Mouse (Mus musculus) forebrain, postnatal 0 days (tissue): Measurements from ENCODE around the gene Grhpr. TPM values are rescaled to one million over a fixed set of nuclear protein-coding genes. Genes with fewer than 3 reads are reported as not detected.
"Not testable (repeated sequence)": the region's sequence is repeated elsewhere in the genome, so short reads cannot be mapped to it uniquely, and the experiment has no call there.

ENCODE experiments used
- ATAC-seq: fragments of 200-750 bp; cut with Nextera tagmentation; 2 replicates; pipeline ENCODE4 v1.8.0; 2017; ENCODE audit warnings: mild to moderate bottlenecking, moderate library complexity
- DNase-seq: peaks from one replicate; pipeline ENCODE4 v3.0.0-alpha.2; 2015
- H3K27ac ChIP-seq: fragments of 300-500 bp; sonication (generic); 2 replicates; pipeline ENCODE4 v1.5.1; 2014; ENCODE audit warnings: low read depth, mild to moderate bottlenecking, antibody characterized with exemption, low read length, moderate library complexity, mixed read lengths
- H3K27me3 ChIP-seq: fragments of 300-500 bp; sonication (generic); 2 replicates; pipeline ENCODE4 v1.6.1; 2014; ENCODE audit warnings: mild to moderate bottlenecking, low read length, mixed read lengths; ENCODE audit not compliant: insufficient read depth
- H3K36me3 ChIP-seq: fragments of 300-500 bp; sonication (generic); 2 replicates; pipeline ENCODE4 v1.6.1; 2014; ENCODE audit warnings: mild to moderate bottlenecking, moderate library complexity; ENCODE audit not compliant: insufficient read depth
- H3K4me1 ChIP-seq: fragments of 300-500 bp; sonication (generic); 2 replicates; pipeline ENCODE4 v1.6.1; 2014; ENCODE audit warnings: antibody characterized with exemption; ENCODE audit not compliant: insufficient read depth
- H3K4me2 ChIP-seq: fragments of 300-500 bp; sonication (generic); 2 replicates; pipeline ENCODE4 v1.6.1; 2014; ENCODE audit warnings: low read depth, mild to moderate bottlenecking, moderate library complexity
- H3K4me3 ChIP-seq: fragments of 300-500 bp; sonication (generic); 2 replicates; pipeline ENCODE4 v1.5.1; 2014; ENCODE audit warnings: low read depth, low read length, mixed read lengths
- H3K9ac ChIP-seq: fragments of 300-500 bp; sonication (generic); 2 replicates; pipeline ENCODE4 v1.6.1; 2014; ENCODE audit warnings: mild to moderate bottlenecking
- H3K9me3 ChIP-seq: fragments of 300-500 bp; sonication (generic); 2 replicates; pipeline ENCODE4 v1.6.1; 2016; ENCODE audit warnings: low read length
- CTCF ChIP-seq: sonication (generic); IDR thresholded peaks from 2 replicates; pipeline ENCODE4 v1.5.1; 2016; ENCODE audit warnings: antibody characterized with exemption, control low read depth, low read depth
- WGBS: fragments of 180-500 bp; shearing (Covaris S2); extraction: QIAGEN DNeasy Blood & Tissue Kit; methylation state at CpG from one replicate; pipeline ENCODE4 v1.1.7; 2014; 5-methylcytosine and 5-hydroxymethylcytosine counted together
- polyA plus RNA-seq: library from polyadenylated mRNA; unstranded; fragments of >200 nt; fragmentation: Nextera tagmentation; extraction: Ambion mirVana; gene quantifications from 2 replicates; pipeline ENCODE4 v1.2.1, GENCODE M21; 2015
- total RNA-seq: library from RNA; depleted of rRNA; stranded (reverse); fragments of >200 nt; gene quantifications from 2 replicates; pipeline ENCODE4 v1.2.3, GENCODE M21; 2014; rRNA removed

Gene Grhpr
- total and polyA plus RNA-seq, 2 experiments from 2014 or later: 18.2 to 25.6 TPM

DNA sequence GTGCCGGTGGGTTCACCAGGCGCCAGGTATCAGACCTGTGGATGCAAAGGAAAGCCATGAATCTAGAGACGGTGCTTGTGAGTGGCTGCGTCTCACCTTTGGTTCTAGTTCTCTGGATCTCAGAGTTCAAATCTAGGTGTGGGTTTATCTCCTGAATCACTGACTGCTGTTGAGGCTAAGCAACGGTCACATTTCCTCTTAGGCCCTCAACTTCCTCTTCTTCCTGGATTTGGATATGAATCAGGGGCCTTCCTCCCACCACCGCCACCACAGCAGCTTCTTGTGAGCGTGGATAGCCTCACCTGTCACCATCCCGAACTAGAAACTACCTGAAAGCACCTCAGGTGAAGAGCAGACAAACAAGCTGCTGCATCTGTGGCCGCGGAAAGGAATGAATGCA, 54.9 kb downstream of the Grhpr start:
- no peak for DNase-seq
- Histone ChIP-seq H3K4me3 (no peak overlapping the region), H3K4me2 (no peak overlapping the region), H3K27me3 (no peaks in the 10 kb centered on the region), H3K4me1 (no peaks in the 10 kb centered on the region), H3K9me3 (no peaks in the 10 kb centered on the region), H3K9ac (no peak overlapping the region), H3K36me3 (peaks cover 75% of the 10 kb centered on the region), H3K27ac (no peak overlapping the region)
- no peak for ATAC-seq
- no peak for TF ChIP-seq CTCF
- 93% methylated on average over 10 of the region's 10 CpGs for WGBS

DNA sequence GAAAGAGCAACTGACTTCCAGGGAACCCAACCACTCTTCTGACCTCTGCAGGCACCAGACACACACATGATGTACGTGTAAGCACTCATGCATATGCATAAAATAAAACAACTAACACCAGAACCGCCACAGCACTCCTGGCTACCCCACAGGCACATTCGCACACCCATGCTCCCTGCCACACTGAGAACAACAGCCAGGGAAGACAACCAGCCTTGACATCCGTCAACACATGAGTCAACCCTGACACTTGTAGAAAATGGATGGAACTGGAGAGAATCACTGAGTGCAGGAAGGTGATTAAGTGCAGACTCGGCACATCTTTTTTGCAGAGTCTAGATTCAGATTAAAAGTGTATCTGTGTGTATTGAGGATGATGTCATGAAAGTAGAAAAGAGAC, 55.4 kb downstream of the Grhpr start:
- Histone ChIP-seq H3K27me3 (no peaks in the 10 kb centered on the region), H3K9ac (no peak overlapping the region), H3K36me3 (peaks cover 76% of the 10 kb centered on the region), H3K4me3 (no peak overlapping the region), H3K9me3 (no peaks in the 10 kb centered on the region), H3K27ac (no peak overlapping the region), H3K4me2 (no peak overlapping the region), H3K4me1 (no peaks in the 10 kb centered on the region)
- WGBS: 75% methylated on average over 5 of the region's 5 CpGs
- ATAC-seq (no peak), DNase-seq (no peak)
- TF ChIP-seq CTCF: no peak

GRCm38 (mm10) chr4:45037455-45038410, 56.5 kb downstream of the Grhpr start:
- Histone ChIP-seq H3K9me3 (no peaks in the 10 kb centered on the region), H3K27ac (no peak overlapping the region), H3K4me1 (no peaks in the 10 kb centered on the region), H3K4me3 (no peak overlapping the region), H3K4me2 (no peak overlapping the region), H3K36me3 (peaks cover 67% of the 10 kb centered on the region), H3K27me3 (no peaks in the 10 kb centered on the region), H3K9ac (no peak overlapping the region)
- WGBS: 90% methylated on average over 13 of the region's 13 CpGs
- DNase-seq: no peak
- TF ChIP-seq CTCF: no peak
- no peak for ATAC-seq

- H3K27me3 ChIP-seq, H3K27ac ChIP-seq, H3K9me3 ChIP-seq, H3K9ac ChIP-seq, H3K4me1 ChIP-seq, H3K4me3 ChIP-seq, DNase-seq, H3K4me2 ChIP-seq, ATAC-seq: not testable (repeated sequence)
- peaks cover 64% of the 10 kb centered on the region for H3K36me3 ChIP-seq
- WGBS: 60% methylated on average over 8 of the region's 8 CpGs
- TF ChIP-seq CTCF: peak; percentile 11; the same call in 1 of the 2 replicates
Observed at GRCm38 (mm10) chr4:45038879-45039278, 57.7 kb downstream of the Grhpr start.

- not testable (repeated sequence) for H3K9me3 ChIP-seq, H3K4me1 ChIP-seq, H3K4me3 ChIP-seq, H3K27ac ChIP-seq, H3K9ac ChIP-seq, H3K4me2 ChIP-seq, ATAC-seq, H3K27me3 ChIP-seq, DNase-seq
- 92% methylated on average over 7 of the region's 7 CpGs for WGBS
- peaks cover 64% of the 10 kb centered on the region for H3K36me3 ChIP-seq
Observed at GRCm38 (mm10) chr4:45039546-45039945, 58.4 kb downstream of the Grhpr start.

Other genes with a start within 250 kb of the Grhpr start
- 23.6 and 24.1 TPM in 2 replicates for gene Zcchc7, start 225.5 kb upstream of the Grhpr start, total RNA-seq
- gene Zcchc7, start 225.5 kb upstream of the Grhpr start, polyA plus RNA-seq: 18.1 and 27.5 TPM in 2 replicates
- 44.5 and 49.7 TPM in 2 replicates for gene Zbtb5, start 31.0 kb downstream of the Grhpr start, total RNA-seq
- gene Zbtb5, start 31.0 kb downstream of the Grhpr start, polyA plus RNA-seq: 28.7 and 32.1 TPM in 2 replicates
- 13.4 and 16.5 TPM in 2 replicates for gene Polr1e, start 37.2 kb downstream of the Grhpr start, total RNA-seq
- 23.7 and 25.0 TPM in 2 replicates for gene Polr1e, start 37.2 kb downstream of the Grhpr start, polyA plus RNA-seq
- gene Fbxo10, start 103.2 kb downstream of the Grhpr start, total RNA-seq: 24.0 and 28.8 TPM in 2 replicates
- 11.6 and 13.5 TPM in 2 replicates for gene Fbxo10, start 103.2 kb downstream of the Grhpr start, polyA plus RNA-seq
- 114 and 143 TPM in 2 replicates for gene Tomm5, start 126.7 kb downstream of the Grhpr start, total RNA-seq
- 208 and 264 TPM in 2 replicates for gene Tomm5, start 126.7 kb downstream of the Grhpr start, polyA plus RNA-seq
- gene Frmpd1, start 203.5 kb downstream of the Grhpr start, total RNA-seq: 4.8 and 5.3 TPM in 2 replicates
- 1.6 and 2.7 TPM in 2 replicates for gene Frmpd1, start 203.5 kb downstream of the Grhpr start, polyA plus RNA-seq